Mouse (Mus musculus) embryonic facial prominence, embryonic 15.5 days (tissue): ENCODE data around the gene Yap1. TPM values are rescaled to one million over a fixed set of nuclear protein-coding genes. Genes with fewer than 3 reads are reported as not detected.

ENCODE experiments used
- ATAC-seq: fragments of 200-750 bp; cut with Nextera tagmentation; 2 replicates; pipeline ENCODE4 v1.8.0; 2017; ENCODE audit warnings: low read depth, moderate TSS enrichment; ENCODE audit not compliant: insufficient number of reproducible peaks, low FRiP score, low TSS enrichment
- H3K27ac ChIP-seq: fragments of 300-500 bp; sonication (generic); replicated peaks from 2 replicates; pipeline ENCODE4 v1.5.1; 2015; ENCODE audit warnings: mild to moderate bottlenecking, inconsistent platforms
- H3K27me3 ChIP-seq: fragments of 300-500 bp; sonication (generic); 2 replicates; pipeline ENCODE4 v1.6.1; 2015; ENCODE audit warnings: inconsistent platforms
- H3K36me3 ChIP-seq: fragments of 300-500 bp; sonication (generic); 2 replicates; pipeline ENCODE4 v1.6.1; 2015; ENCODE audit warnings: mild to moderate bottlenecking, inconsistent platforms
- H3K4me1 ChIP-seq: fragments of 300-500 bp; sonication (generic); 2 replicates; pipeline ENCODE4 v1.6.1; 2015; ENCODE audit warnings: inconsistent platforms
- H3K4me2 ChIP-seq: fragments of 300-500 bp; sonication (generic); replicated peaks from 2 replicates; pipeline ENCODE4 v1.6.1; 2015; ENCODE audit warnings: mild to moderate bottlenecking, inconsistent platforms
- H3K4me3 ChIP-seq: fragments of 300-500 bp; sonication (generic); replicated peaks from 2 replicates; pipeline ENCODE4 v1.5.1; 2015; ENCODE audit warnings: mild to moderate bottlenecking, inconsistent platforms
- H3K9ac ChIP-seq: fragments of 300-500 bp; sonication (generic); 2 replicates; pipeline ENCODE4 v1.6.1; 2015; ENCODE audit warnings: inconsistent platforms
- H3K9me3 ChIP-seq: fragments of 300-500 bp; sonication (generic); replicated peaks from 2 replicates; pipeline ENCODE4 v1.6.1; 2016; ENCODE audit warnings: inconsistent platforms
- WGBS: fragments of 180-500 bp; shearing (Covaris S2); methylation state at CpG from one replicate; pipeline ENCODE4 v1.1.7; 2015; 5-methylcytosine and 5-hydroxymethylcytosine counted together
- polyA plus RNA-seq: library from polyadenylated mRNA; unstranded; fragments of >200 nt; fragmentation: Nextera tagmentation; extraction: Ambion mirVana; gene quantifications from 2 replicates; pipeline ENCODE4 v1.2.1, GENCODE M21; 2015

Yap1 gene
- polyA plus RNA-seq, 1 experiment from 2014 or later = 49.0 TPM

DNA sequence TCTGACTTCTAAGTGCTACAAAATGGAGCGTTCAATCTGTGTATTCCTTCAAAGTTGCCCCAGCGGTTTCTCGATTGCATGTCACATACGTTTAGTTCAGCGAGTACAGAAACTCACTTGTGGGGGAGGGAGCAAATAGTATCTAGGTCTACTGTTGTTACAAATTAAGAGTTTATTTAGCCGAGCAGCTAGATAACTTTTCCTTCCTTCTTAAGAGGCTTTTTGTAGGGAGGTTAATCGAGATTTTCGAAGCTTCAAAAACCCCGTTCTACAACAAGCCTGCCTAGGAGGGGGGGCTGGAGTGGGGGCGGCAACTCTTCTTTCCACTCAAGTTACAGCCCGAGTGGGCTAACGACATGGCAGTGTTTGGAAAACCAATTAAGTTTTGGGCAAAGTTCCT, 1.6 kb downstream of the Yap1 start:
- WGBS = 1% methylated on average over 12 of the region's 12 CpGs

DNA sequence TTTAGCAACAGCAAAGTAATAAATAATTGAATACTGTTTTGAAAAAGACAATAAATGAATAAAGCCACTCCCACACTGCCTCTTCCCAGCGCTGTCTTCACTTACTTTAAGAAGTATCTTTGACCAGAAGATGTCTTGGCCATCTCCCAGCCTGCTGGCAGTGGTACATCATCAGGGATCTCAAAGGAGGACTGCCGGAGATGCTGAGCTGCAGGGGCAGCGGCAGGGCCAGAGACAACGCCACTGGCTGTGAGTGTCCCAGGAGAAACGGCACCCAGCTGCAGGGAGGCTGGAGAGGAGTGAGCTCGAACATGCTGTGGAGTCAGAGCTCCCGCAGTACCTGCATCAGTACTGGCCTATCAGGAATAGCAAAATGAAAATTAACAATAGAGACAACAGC, 3.0 kb downstream of the Yap1 start:
- no peak overlapping the region for H3K9ac ChIP-seq
- H3K27me3 ChIP-seq = no peaks in the 10 kb centered on the region
- no peak overlapping the region for H3K4me3 ChIP-seq
- H3K36me3 ChIP-seq = peaks cover 24% of the 10 kb centered on the region
- H3K27ac ChIP-seq = no peak overlapping the region
- peak overlapping the region; percentile 33 for H3K4me2 ChIP-seq
- no peak for ATAC-seq
- H3K9me3 ChIP-seq = no peaks in the 10 kb centered on the region
- H3K4me1 ChIP-seq = peaks cover 24% of the 10 kb centered on the region
- 47% methylated on average over 7 of the region's 7 CpGs for WGBS

More for the DNA sequence above, 1.6 kb downstream of the Yap1 start:
- Histone ChIP-seq H3K36me3 (peaks cover 20% of the 10 kb centered on the region), H3K27me3 (no peaks in the 10 kb centered on the region), H3K4me1 (peaks cover 24% of the 10 kb centered on the region), H3K27ac (peak overlapping the region; percentile 99), H3K9me3 (no peaks in the 10 kb centered on the region), H3K9ac (peak overlapping the region; percentile 99), H3K4me3 (peak overlapping the region; percentile 95), H3K4me2 (peak overlapping the region; percentile 51)
- ATAC-seq = no peak

DNA sequence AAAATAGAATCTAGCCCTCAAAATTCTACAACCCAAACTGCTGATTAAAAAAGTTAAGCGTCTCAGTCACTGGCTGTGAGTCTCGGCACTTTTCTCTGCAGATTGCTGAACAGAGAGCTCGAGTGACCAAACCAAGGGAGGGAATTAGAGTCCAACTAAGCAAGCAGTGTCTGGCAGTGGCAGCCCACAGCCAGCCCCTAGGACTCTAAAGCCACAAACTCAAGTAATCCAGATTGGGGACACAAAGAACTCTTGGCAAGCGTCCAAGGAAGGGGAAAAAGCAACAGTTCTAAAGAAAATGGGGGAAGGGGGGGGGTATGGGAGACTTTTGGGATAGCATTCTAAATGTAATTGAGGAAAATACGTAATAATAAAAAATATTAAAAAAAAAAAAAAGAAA, 10.1 kb downstream of the Yap1 start:
- peaks cover 45% of the 10 kb centered on the region for H3K36me3 ChIP-seq
- H3K4me1 ChIP-seq = peaks cover 11% of the 10 kb centered on the region
- no peaks in the 10 kb centered on the region for H3K27me3 ChIP-seq
- no peak overlapping the region for H3K4me2 ChIP-seq
- no peak for ATAC-seq
- no peak overlapping the region for H3K9ac ChIP-seq
- WGBS = 77% methylated on average over 5 of the region's 5 CpGs
- no peak overlapping the region for H3K4me3 ChIP-seq
- H3K27ac ChIP-seq = no peak overlapping the region
- H3K9me3 ChIP-seq = no peaks in the 10 kb centered on the region

DNA sequence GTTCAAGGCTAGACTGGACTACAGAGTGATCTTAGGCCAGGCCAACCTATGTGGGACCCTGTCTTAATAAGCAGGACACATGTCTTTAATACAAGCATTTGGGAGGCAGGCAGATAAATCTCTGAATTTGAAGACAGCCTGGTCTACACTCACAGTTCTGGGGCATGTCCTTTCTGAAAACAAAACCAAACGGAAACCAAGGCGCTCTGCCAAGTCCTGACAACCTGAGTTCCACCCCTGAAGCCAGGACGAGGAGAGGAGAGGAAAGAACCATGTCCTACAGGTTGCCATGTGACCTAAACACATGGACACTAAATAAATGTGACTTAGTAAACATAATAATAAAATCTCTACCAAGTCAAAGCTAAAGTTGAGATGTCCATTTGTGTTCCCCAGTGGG, 11.7 kb downstream of the Yap1 start:
- no peak overlapping the region for H3K9ac ChIP-seq
- H3K27me3 ChIP-seq = no peaks in the 10 kb centered on the region
- no peaks in the 10 kb centered on the region for H3K9me3 ChIP-seq
- no peak overlapping the region for H3K27ac ChIP-seq
- H3K4me1 ChIP-seq = peaks cover 11% of the 10 kb centered on the region
- 55% methylated on average over 3 of the region's 3 CpGs for WGBS
- ATAC-seq = no peak
- H3K36me3 ChIP-seq = peaks cover 42% of the 10 kb centered on the region
- no peak overlapping the region for H3K4me3 ChIP-seq
- no peak overlapping the region for H3K4me2 ChIP-seq

DNA sequence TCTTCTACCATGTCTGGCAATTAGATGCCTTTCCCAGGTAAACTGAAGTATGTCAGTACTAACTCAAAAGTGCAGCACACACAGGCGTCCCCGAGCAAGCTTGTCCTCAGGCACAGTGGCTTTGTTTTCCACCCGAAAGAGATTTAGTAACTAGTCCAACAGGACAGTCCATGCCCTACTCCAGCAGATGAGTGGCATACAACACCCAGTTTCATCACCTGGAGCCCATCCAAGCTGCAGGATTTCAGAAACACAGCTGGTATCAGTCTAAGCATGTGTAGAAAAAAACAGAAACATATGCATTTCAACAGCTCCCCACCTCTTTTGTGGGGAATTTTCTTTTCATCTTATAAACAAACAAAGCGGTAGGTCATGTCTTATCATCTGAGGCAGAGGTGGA, 13.5 kb downstream of the Yap1 start:
- no peak overlapping the region for H3K9ac ChIP-seq
- no peak overlapping the region for H3K4me2 ChIP-seq
- H3K27me3 ChIP-seq = no peaks in the 10 kb centered on the region
- H3K27ac ChIP-seq = peak overlapping the region; percentile 45; the same call in 1 of the 2 replicates
- WGBS = 51% methylated on average over 4 of the region's 4 CpGs
- H3K4me3 ChIP-seq = no peak overlapping the region
- H3K9me3 ChIP-seq = no peaks in the 10 kb centered on the region
- peaks cover 11% of the 10 kb centered on the region for H3K4me1 ChIP-seq
- peaks cover 42% of the 10 kb centered on the region for H3K36me3 ChIP-seq
- ATAC-seq = no peak

DNA sequence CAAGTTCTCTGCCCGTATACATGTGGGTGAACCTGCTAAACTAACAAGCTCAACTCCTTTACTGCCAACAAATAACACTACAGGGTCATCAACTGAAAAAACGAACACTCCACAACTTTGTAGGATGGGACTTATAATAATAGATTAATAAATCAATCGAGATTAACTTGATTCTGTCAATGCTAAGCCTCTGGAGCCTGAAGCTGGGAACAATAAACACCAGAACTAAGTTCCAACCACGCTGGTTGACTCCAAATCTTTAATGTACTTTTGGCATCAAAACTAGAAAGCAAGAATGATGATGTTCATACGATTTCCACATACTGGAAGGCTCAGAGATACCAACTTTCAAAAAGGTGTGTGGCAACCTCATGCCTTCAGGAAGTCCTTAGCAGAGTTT, 17.3 kb downstream of the Yap1 start:
- H3K4me1 ChIP-seq = peaks cover 17% of the 10 kb centered on the region
- WGBS = 69% methylated on average over 5 of the region's 5 CpGs
- H3K27me3 ChIP-seq = no peaks in the 10 kb centered on the region
- no peak overlapping the region for H3K9ac ChIP-seq
- no peaks in the 10 kb centered on the region for H3K9me3 ChIP-seq
- H3K4me3 ChIP-seq = no peak overlapping the region
- no peak overlapping the region for H3K4me2 ChIP-seq
- no peak for ATAC-seq
- H3K27ac ChIP-seq = no peak overlapping the region
- peaks cover 24% of the 10 kb centered on the region for H3K36me3 ChIP-seq

DNA sequence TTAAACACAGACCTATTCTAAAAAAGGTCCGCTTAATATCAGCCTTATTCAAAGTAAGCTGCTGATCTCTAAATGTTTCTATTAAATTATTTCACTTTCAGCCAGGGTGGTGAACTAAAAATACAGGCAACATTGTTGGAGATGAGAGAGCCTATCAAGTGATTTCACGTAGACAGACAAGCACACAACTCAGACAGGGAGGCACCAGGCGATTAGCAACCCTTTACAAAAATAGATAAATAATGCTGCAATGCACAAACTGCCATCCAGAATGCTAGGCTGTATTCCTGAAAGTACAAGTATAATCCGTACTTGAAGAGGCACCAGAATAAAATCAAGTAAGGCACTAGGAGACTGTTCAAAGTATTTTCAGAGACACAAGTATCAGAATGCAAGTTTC, 20.1 kb downstream of the Yap1 start:
- peaks cover 13% of the 10 kb centered on the region for H3K36me3 ChIP-seq
- H3K27me3 ChIP-seq = no peaks in the 10 kb centered on the region
- no peak overlapping the region for H3K9ac ChIP-seq
- 68% methylated on average over 4 of the region's 4 CpGs for WGBS
- no peak overlapping the region for H3K4me2 ChIP-seq
- no peak overlapping the region for H3K4me3 ChIP-seq
- no peak overlapping the region for H3K27ac ChIP-seq
- no peaks in the 10 kb centered on the region for H3K9me3 ChIP-seq
- H3K4me1 ChIP-seq = peaks cover 6% of the 10 kb centered on the region; the same call in 1 of the 2 replicates
- no peak for ATAC-seq

DNA sequence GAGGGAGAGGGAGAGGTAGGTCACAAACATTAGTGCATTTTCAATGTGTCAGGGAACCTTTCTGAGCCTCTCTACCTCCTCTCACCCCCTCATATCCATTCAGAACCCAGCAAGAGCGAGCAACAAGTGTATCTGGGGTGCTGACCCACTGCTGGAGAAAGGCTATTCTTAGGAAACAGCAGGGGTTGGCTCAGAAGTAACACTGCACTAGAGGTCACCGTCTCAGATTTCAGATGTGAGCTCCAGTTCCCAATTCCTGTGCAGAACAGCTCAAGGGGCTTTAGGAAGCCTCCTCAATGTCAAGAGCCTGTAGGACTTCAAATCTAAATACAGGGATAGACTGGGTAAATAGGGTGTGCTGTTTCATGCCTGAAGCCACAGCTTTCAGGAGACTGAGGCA, 20.7 kb downstream of the Yap1 start:
- Histone ChIP-seq H3K27ac (no peak overlapping the region), H3K4me3 (no peak overlapping the region), H3K4me2 (no peak overlapping the region), H3K27me3 (no peaks in the 10 kb centered on the region), H3K9ac (no peak overlapping the region), H3K4me1 (peaks cover 6% of the 10 kb centered on the region; the same call in 1 of the 2 replicates), H3K9me3 (no peaks in the 10 kb centered on the region), H3K36me3 (peaks cover 11% of the 10 kb centered on the region)
- no peak for ATAC-seq
- WGBS = 30% methylated on average over 2 of the region's 2 CpGs

DNA sequence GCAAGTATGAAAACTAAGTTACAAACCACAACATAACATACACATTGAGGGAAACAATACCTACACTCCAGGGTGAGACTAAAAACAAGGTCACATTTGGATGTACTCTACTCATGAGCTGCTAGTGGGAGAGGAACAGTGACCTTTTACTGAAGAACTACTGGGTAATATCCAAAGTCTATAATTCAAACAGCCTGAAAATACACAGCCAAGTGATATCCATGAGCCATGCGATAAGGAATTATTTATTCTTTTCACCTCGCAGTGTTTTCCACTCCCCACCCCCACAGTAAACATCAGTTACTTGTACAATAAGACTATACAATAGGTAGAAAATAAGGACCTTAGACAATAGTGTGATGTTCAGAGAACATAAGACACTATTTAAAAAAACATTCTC, 24.2 kb downstream of the Yap1 start:
- Histone ChIP-seq H3K4me2 (no peak overlapping the region), H3K9me3 (no peaks in the 10 kb centered on the region), H3K27ac (no peak overlapping the region), H3K9ac (no peak overlapping the region), H3K36me3 (peaks cover 13% of the 10 kb centered on the region), H3K4me3 (no peak overlapping the region), H3K27me3 (no peaks in the 10 kb centered on the region), H3K4me1 (peaks cover 4% of the 10 kb centered on the region; the same call in 1 of the 2 replicates)
- WGBS = 87% methylated on average over 2 of the region's 2 CpGs
- ATAC-seq = no peak

DNA sequence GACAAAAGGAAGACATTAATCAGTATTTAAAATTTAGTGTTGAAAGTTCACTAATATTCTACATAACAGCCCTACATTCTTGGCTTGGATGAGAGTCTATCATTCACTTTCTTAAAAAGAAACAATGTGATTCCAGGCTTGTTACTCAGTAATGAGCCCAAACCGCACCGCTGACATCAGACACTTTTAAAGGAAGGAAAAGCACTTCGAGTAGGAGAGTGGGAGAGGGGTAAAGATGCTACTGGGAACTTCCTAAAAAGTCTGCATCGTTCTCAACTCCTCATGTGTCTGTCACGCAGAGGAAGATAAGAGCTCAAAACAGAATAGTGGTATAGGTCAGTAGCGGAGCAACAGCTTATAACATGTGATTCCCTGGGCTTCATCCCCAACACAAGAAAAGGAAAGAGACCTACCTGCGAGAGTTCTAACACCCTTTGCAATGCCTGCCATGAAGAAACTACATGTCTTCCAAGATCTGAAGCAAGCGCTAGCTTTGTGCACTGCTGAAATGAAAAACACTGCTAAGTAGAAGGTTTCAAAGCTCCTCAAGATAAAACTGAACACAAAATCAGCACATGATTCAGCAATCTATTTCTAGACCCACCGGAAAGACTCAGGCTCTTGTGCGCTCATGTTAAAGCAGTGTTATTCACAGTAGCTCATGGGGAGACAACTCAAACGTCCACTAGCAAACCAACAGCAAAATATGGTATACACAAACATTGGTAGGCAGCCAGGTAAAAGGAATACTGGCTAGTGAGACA, 25.1 kb downstream of the Yap1 start:
- no peak overlapping the region for H3K27ac ChIP-seq
- H3K27me3 ChIP-seq = no peaks in the 10 kb centered on the region
- H3K4me1 ChIP-seq = no peaks in the 10 kb centered on the region; the same call in 1 of the 2 replicates
- 88% methylated on average over 11 of the region's 11 CpGs for WGBS
- no peak overlapping the region for H3K9ac ChIP-seq
- H3K4me3 ChIP-seq = no peak overlapping the region
- ATAC-seq = no peak
- no peaks in the 10 kb centered on the region for H3K9me3 ChIP-seq
- H3K36me3 ChIP-seq = peaks cover 13% of the 10 kb centered on the region
- H3K4me2 ChIP-seq = no peak overlapping the region

DNA sequence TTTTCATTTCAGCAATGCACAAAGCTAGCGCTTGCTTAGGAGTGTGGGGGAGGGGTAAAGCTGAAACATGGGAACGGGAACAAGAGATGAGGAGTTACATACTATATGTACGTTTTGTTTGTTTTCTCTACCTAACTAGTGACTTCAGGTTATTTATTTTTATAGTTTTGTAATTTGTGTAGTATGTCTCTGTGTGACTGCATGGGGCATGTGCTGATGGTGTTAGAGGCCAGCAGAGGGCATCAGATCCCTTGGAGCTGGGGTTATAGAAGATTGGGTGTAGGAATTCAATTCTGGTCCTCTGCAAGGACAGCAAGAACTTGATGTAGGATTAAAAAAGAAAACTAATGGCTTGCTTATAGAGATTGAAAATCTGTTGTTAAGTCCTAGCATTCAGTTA, 25.9 kb downstream of the Yap1 start:
- ATAC-seq = no peak

DNA sequence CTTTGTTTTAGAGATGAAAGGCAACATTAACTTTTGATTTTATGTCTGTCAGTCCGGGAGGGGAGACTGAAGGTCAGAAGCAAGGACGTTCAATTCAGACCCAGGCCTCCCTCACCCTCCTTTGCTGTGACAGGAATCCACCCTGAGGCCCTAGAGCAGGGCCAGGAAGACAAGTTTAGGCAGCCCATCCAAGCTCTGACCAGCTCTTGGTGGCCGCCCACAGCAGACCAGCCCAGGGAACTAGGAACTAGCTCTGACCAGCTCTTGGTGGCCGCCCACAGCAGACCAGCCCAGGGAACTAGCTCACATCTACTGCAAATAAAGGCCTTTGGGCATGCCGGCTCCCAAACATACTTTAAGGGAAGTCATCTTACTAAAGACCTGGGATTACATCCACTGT, 26.8 kb downstream of the Yap1 start:
- Histone ChIP-seq H3K4me1 (no peaks in the 10 kb centered on the region), H3K4me3 (no peak overlapping the region), H3K27ac (no peak overlapping the region), H3K36me3 (peaks cover 24% of the 10 kb centered on the region), H3K9ac (no peak overlapping the region), H3K4me2 (no peak overlapping the region), H3K27me3 (no peaks in the 10 kb centered on the region), H3K9me3 (no peaks in the 10 kb centered on the region)
- no peak for ATAC-seq
- 79% methylated on average over 5 of the region's 5 CpGs for WGBS

More for the DNA sequence above, 25.9 kb downstream of the Yap1 start:
- Histone ChIP-seq H3K27ac (no peak overlapping the region), H3K36me3 (peaks cover 20% of the 10 kb centered on the region), H3K4me2 (no peak overlapping the region), H3K4me3 (no peak overlapping the region), H3K27me3 (no peaks in the 10 kb centered on the region), H3K4me1 (no peaks in the 10 kb centered on the region; the same call in 1 of the 2 replicates), H3K9ac (no peak overlapping the region), H3K9me3 (no peaks in the 10 kb centered on the region)
- WGBS = 74% methylated on average over 3 of the region's 3 CpGs
